Mouse (Mus musculus): Measurements from ENCODE around the gene Gm14406.
"Not testable (repeated sequence)": the region's sequence is repeated elsewhere in the genome, so short reads cannot be mapped to it uniquely, and the experiment has no call there.

- not testable (repeated sequence) for TF ChIP-seq CTCF (conservative IDR thresholded peaks at IDR 0.05 in 1 of 2, IDR thresholded peaks at IDR 0.05 in 1 of 2; ENCODE audit: low read depth in 2 of 2, low read length in 2 of 2); JUND (conservative IDR thresholded peaks at IDR 0.05; ENCODE audit: low read depth, low read length); MAFK (IDR thresholded peaks at IDR 0.05; ENCODE audit: insufficient replicate concordance, low read length); EP300 (IDR thresholded peaks at IDR 0.05; ENCODE audit: low read length); MEF2A (IDR thresholded peaks at IDR 0.05; ENCODE audit: borderline replicate concordance, low read depth, low read length); MAX (IDR thresholded peaks at IDR 0.05; ENCODE audit: low read length); BHLHE40 (IDR thresholded peaks at IDR 0.05; ENCODE audit: low read depth, low read length); RCOR1 (conservative IDR thresholded peaks at IDR 0.05; ENCODE audit: low read depth, low read length)
Measured at GRCm38 (mm10) chr2:177537141-177537540, 40.9 kb downstream of the Gm14406 start.

All from CH12.LX (cell line).